Mouse (Mus musculus): ENCODE results near the gene Tsc22d3. TPM values are rescaled to one million over a fixed set of nuclear protein-coding genes. Genes with fewer than 3 reads are reported as not detected.
"Not testable (repeated sequence)": the region's sequence is repeated elsewhere in the genome, so short reads cannot be mapped to it uniquely, and the experiment has no call there.

Tsc22d3 gene
- polyA plus RNA-seq, 1 experiment from 2014 or later, result 20.8 TPM

GRCm38 (mm10) chrX:140500306-140500705 is 100.2 kb downstream of the Tsc22d3 start:
- no peak overlapping the region for H3K27ac ChIP-seq (ENCODE audit: low read length)
- no peaks in the 10 kb centered on the region for H3K9me3 ChIP-seq (replicated peaks; ENCODE audit: control insufficient read depth, low read length)
- ATAC-seq (ENCODE audit: low read depth), result no peak
- H3K4me1 ChIP-seq (ENCODE audit: control insufficient read depth, low read depth, low read length), result peaks cover 8% of the 10 kb centered on the region
- WGBS (ENCODE audit: insufficient replicate concordance), result 55% methylated on average over 5 of the region's 5 CpGs
- H3K4me2 ChIP-seq (ENCODE audit: low read depth, low read length), result no peak overlapping the region
- no peak overlapping the region for H3K4me3 ChIP-seq (ENCODE audit: low read depth, low read length)
- H3K9ac ChIP-seq (ENCODE audit: low read depth, low read length), result no peak overlapping the region
- H3K27me3 ChIP-seq (ENCODE audit: control insufficient read depth, insufficient read depth, low read depth, low read length), result no peaks in the 10 kb centered on the region
- H3K36me3 ChIP-seq (ENCODE audit: control insufficient read depth, insufficient read depth), result no peaks in the 10 kb centered on the region

- 32% methylated on average over 4 of the region's 4 CpGs for WGBS (ENCODE audit: insufficient replicate concordance)
- H3K9me3 ChIP-seq (replicated peaks; ENCODE audit: control insufficient read depth, low read length); H3K4me3 ChIP-seq (ENCODE audit: low read depth, low read length); H3K4me2 ChIP-seq (ENCODE audit: low read depth, low read length); H3K9ac ChIP-seq (ENCODE audit: low read depth, low read length); H3K36me3 ChIP-seq (ENCODE audit: control insufficient read depth, insufficient read depth); ATAC-seq (ENCODE audit: low read depth); H3K4me1 ChIP-seq (ENCODE audit: control insufficient read depth, low read depth, low read length); H3K27ac ChIP-seq (ENCODE audit: low read length); H3K27me3 ChIP-seq (ENCODE audit: control insufficient read depth, insufficient read depth, low read depth, low read length): not testable (repeated sequence)
Observed at GRCm38 (mm10) chrX:140498431-140498830, 102.0 kb downstream of the Tsc22d3 start.

DNA sequence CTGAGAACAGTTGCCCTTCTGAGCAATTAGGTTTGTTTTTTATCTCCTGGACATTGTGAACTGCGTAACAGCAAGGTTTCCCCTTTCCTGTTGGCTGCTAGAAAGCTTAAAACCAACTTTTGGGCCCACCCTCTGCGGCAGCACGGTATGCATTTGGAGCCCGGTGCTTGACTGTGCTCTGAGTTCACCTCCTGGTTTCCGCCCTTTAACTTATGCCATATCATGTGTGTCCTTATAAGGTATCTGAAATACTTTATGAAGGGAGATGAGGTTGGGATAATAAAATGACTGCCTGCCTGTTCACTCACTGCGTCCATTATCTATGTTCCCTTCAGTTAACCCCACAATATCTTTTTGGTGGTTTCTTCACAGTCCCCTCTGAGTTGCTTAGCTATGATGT is 106.3 kb downstream of the Tsc22d3 start:
- H3K4me1 ChIP-seq (ENCODE audit: control insufficient read depth, low read depth, low read length), result no peaks in the 10 kb centered on the region; the same call in 1 of the 2 replicates
- no peak overlapping the region for H3K4me3 ChIP-seq (ENCODE audit: low read depth, low read length)
- 57% methylated on average over 6 of the region's 6 CpGs for WGBS (ENCODE audit: insufficient replicate concordance)
- no peaks in the 10 kb centered on the region for H3K9me3 ChIP-seq (replicated peaks; ENCODE audit: control insufficient read depth, low read length)
- no peak for ATAC-seq (ENCODE audit: low read depth)
- no peak overlapping the region for H3K9ac ChIP-seq (ENCODE audit: low read depth, low read length)
- no peak overlapping the region for H3K4me2 ChIP-seq (ENCODE audit: low read depth, low read length)
- H3K27ac ChIP-seq (ENCODE audit: low read length), result no peak overlapping the region
- no peaks in the 10 kb centered on the region for H3K36me3 ChIP-seq (ENCODE audit: control insufficient read depth, insufficient read depth)
- no peaks in the 10 kb centered on the region for H3K27me3 ChIP-seq (ENCODE audit: control insufficient read depth, insufficient read depth, low read depth, low read length)

- Histone ChIP-seq H3K4me3 (ENCODE audit: low read depth, low read length) (no peak overlapping the region), H3K4me2 (ENCODE audit: low read depth, low read length) (no peak overlapping the region), H3K27me3 (ENCODE audit: control insufficient read depth, insufficient read depth, low read depth, low read length) (no peaks in the 10 kb centered on the region), H3K9me3 (replicated peaks; ENCODE audit: control insufficient read depth, low read length) (no peaks in the 10 kb centered on the region), H3K9ac (ENCODE audit: low read depth, low read length) (no peak overlapping the region), H3K27ac (ENCODE audit: low read length) (no peak overlapping the region), H3K36me3 (ENCODE audit: control insufficient read depth, insufficient read depth) (no peaks in the 10 kb centered on the region), H3K4me1 (ENCODE audit: control insufficient read depth, low read depth, low read length) (no peaks in the 10 kb centered on the region; the same call in 1 of the 2 replicates)
- 40% methylated on average over 7 of the region's 7 CpGs for WGBS (ENCODE audit: insufficient replicate concordance)
- peak; percentile 35; the same call in 1 of the 2 replicates for ATAC-seq (ENCODE audit: low read depth)
Observed at GRCm38 (mm10) chrX:140493527-140494029, 106.9 kb downstream of the Tsc22d3 start.

GRCm38 (mm10) chrX:140491884-140492571 is 108.4 kb downstream of the Tsc22d3 start:
- Histone ChIP-seq H3K4me3 (ENCODE audit: low read depth, low read length) (no peak overlapping the region), H3K27ac (ENCODE audit: low read length) (no peak overlapping the region), H3K4me1 (ENCODE audit: control insufficient read depth, low read depth, low read length) (no peaks in the 10 kb centered on the region; the same call in 1 of the 2 replicates), H3K4me2 (ENCODE audit: low read depth, low read length) (no peak overlapping the region), H3K9ac (ENCODE audit: low read depth, low read length) (no peak overlapping the region), H3K36me3 (ENCODE audit: control insufficient read depth, insufficient read depth) (no peaks in the 10 kb centered on the region), H3K27me3 (ENCODE audit: control insufficient read depth, insufficient read depth, low read depth, low read length) (no peaks in the 10 kb centered on the region), H3K9me3 (replicated peaks; ENCODE audit: control insufficient read depth, low read length) (no peaks in the 10 kb centered on the region)
- ATAC-seq (ENCODE audit: low read depth), result no peak; the same call in 1 of the 2 replicates
- 29% methylated on average over 10 of the region's 10 CpGs for WGBS (ENCODE audit: insufficient replicate concordance)

GRCm38 (mm10) chrX:140490203-140490602 is 110.3 kb downstream of the Tsc22d3 start:
- ATAC-seq (ENCODE audit: low read depth), result no peak
- Histone ChIP-seq H3K27me3 (ENCODE audit: control insufficient read depth, insufficient read depth, low read depth, low read length) (no peaks in the 10 kb centered on the region), H3K27ac (ENCODE audit: low read length) (no peak overlapping the region), H3K4me3 (ENCODE audit: low read depth, low read length) (no peak overlapping the region), H3K4me2 (ENCODE audit: low read depth, low read length) (no peak overlapping the region), H3K36me3 (ENCODE audit: control insufficient read depth, insufficient read depth) (no peaks in the 10 kb centered on the region), H3K9me3 (replicated peaks; ENCODE audit: control insufficient read depth, low read length) (no peaks in the 10 kb centered on the region), H3K4me1 (ENCODE audit: control insufficient read depth, low read depth, low read length) (no peaks in the 10 kb centered on the region; the same call in 1 of the 2 replicates), H3K9ac (ENCODE audit: low read depth, low read length) (no peak overlapping the region)
- WGBS (ENCODE audit: insufficient replicate concordance), result 64% methylated on average over 3 of the region's 3 CpGs

Other genes starting within 250 kb of the Tsc22d3 start
- 27.5 and 30.1 TPM in 2 replicates for gene Prps1, start 144.0 kb downstream of the Tsc22d3 start, polyA plus RNA-seq (2015; fragmentation: Nextera tagmentation; extraction: Ambion mirVana)
- gene Mid2, start 63.9 kb upstream of the Tsc22d3 start, polyA plus RNA-seq (2015; fragmentation: Nextera tagmentation; extraction: Ambion mirVana), result 0.22 and 0.40 TPM in 2 replicates
- not detected in 2 replicates for gene Tex13b, start 212.8 kb upstream of the Tsc22d3 start, polyA plus RNA-seq (2015; fragmentation: Nextera tagmentation; extraction: Ambion mirVana)